8 mouse cellular contexts compared by ENCODE assay signal in genomic region chr19:4755565-4756192, GRCm38 (mm10). TPM values are rescaled to one million over a fixed set of nuclear protein-coding genes. Genes with fewer than 3 reads are reported as not detected.
DNase-seq lines count a peak whose midpoint lies in the region; ATAC-seq lines count a peak whose summit lies in the region.

No protein-coding gene starts in this region.

- ATAC-seq in common myeloid progenitor, adult 5-6 weeks (replicated peaks; ENCODE audit: low read depth, poor library complexity, severe bottlenecking): peak; percentile 82
- peak; percentile 89 for ATAC-seq in megakaryocyte progenitor cell, adult 5-6 weeks (replicated peaks; ENCODE audit: poor library complexity)

- peak; percentile 94 for DNase-seq in ZHBTc4 (ENCODE audit: low read depth, low spot score)
- DNase-seq in gastrocnemius, adult 8-10 months (ENCODE audit: low spot score in 2 of 2): peak; percentile 82 to 84
- DNase-seq in induced T-regulatory cell, adult 2 months (ENCODE audit: low read depth): peak; percentile 94
- DNase-seq in left cerebral cortex, adult 9 months (ENCODE audit: low spot score in 2 of 2): peak; percentile 76 to 94
- DNase-seq in right cerebral cortex, postnatal 14 days: peak; percentile 88
- DNase-seq in urinary bladder, postnatal 36 days (ENCODE audit: low spot score in 2 of 2): peak; percentile 86 to 90

RNA-seq across cellular contexts. Expression of gene Rbm4b, which starts 0.6 kb away (rescaled TPM):
- total RNA-seq in common myeloid progenitor, adult 5-6 weeks (2017): 14.6 and 15.9 TPM in 2 replicates
- total RNA-seq in gastrocnemius, adult 8-10 months (2022): 1 to 10 TPM; 2.0 to 2.9 (median 2.7) TPM
- total RNA-seq in megakaryocyte progenitor cell, adult 5-6 weeks (2015): 8.5 and 12.3 TPM in 2 replicates
- 11.3 and 12.2 TPM in 2 replicates for total RNA-seq in megakaryocyte progenitor cell, adult 5-6 weeks (2017)

RNA-seq across cellular contexts. Expression of gene Rbm4, which starts 38.0 kb away (rescaled TPM):
- 70.3 and 72.6 TPM in 2 replicates for total RNA-seq in common myeloid progenitor, adult 5-6 weeks (2017)
- total RNA-seq in gastrocnemius, adult 8-10 months (2022): 10 to 100 TPM; 32.2 to 39.3 (median 33.5) TPM
- 34.2 and 37.0 TPM in 2 replicates for total RNA-seq in megakaryocyte progenitor cell, adult 5-6 weeks (2015)
- total RNA-seq in megakaryocyte progenitor cell, adult 5-6 weeks (2017): 57.1 and 89.5 TPM in 2 replicates

RNA-seq across cellular contexts. Expression of gene Sptbn2, which starts 44.7 kb away (rescaled TPM):
- total RNA-seq in common myeloid progenitor, adult 5-6 weeks (2017): under 0.01 and 0.10 TPM in 2 replicates
- total RNA-seq in gastrocnemius, adult 8-10 months (2022): under 1 TPM in 3 of 4 experiments, not detected in 1; 0.04 to 0.10 (median 0.07) TPM
- total RNA-seq in megakaryocyte progenitor cell, adult 5-6 weeks (2015): not detected in 2 replicates
- not detected in 2 replicates for total RNA-seq in megakaryocyte progenitor cell, adult 5-6 weeks (2017)

RNA-seq across cellular contexts. Expression of gene Gm21992, which starts 55.7 kb away (rescaled TPM):
- total RNA-seq in common myeloid progenitor, adult 5-6 weeks (2017): 48.6 and 50.1 TPM in 2 replicates
- total RNA-seq in gastrocnemius, adult 8-10 months (2022): 10 to 100 TPM in 3 of 4 experiments, 1 to 10 TPM in 1; 8.7 to 14.3 (median 11.8) TPM
- 23.2 and 23.5 TPM in 2 replicates for total RNA-seq in megakaryocyte progenitor cell, adult 5-6 weeks (2015)
- total RNA-seq in megakaryocyte progenitor cell, adult 5-6 weeks (2017): 18.2 and 35.5 TPM in 2 replicates

RNA-seq across cellular contexts. Expression of gene Rbm14, which starts 55.8 kb away (rescaled TPM):
- total RNA-seq in common myeloid progenitor, adult 5-6 weeks (2017): 22.6 and 28.6 TPM in 2 replicates
- 1 to 10 TPM; 5.5 to 7.2 (median 6.5) TPM for total RNA-seq in gastrocnemius, adult 8-10 months (2022)
- total RNA-seq in megakaryocyte progenitor cell, adult 5-6 weeks (2015): 42.7 and 45.9 TPM in 2 replicates
- total RNA-seq in megakaryocyte progenitor cell, adult 5-6 weeks (2017): 18.9 and 20.8 TPM in 2 replicates

Comparison
In these comparisons a context has a peak if more than half of its experiments do, and no peak if none do; other contexts are left out.
1. Peak in every context shown above with its lines: DNase-seq and ATAC-seq.